Mouse (Mus musculus): ENCODE data around the gene Zfp523. TPM values are rescaled to one million over a fixed set of nuclear protein-coding genes. Genes with fewer than 3 reads are reported as not detected.
A peak's percentile ranks its signal among the peaks of the same experiment; 100 is the strongest.

Gene Zfp523
- total and polyA plus RNA-seq, 3 experiments = 29.5 to 53.0 TPM; not detected in 1

GRCm38 (mm10) chr17:28161310-28161881 lies 15.5 kb upstream of the Zfp523 start:
- Histone ChIP-seq H3K27ac (ENCODE audit: control insufficient read depth, low read depth, low read length) (no peak overlapping the region), H3K9ac (ENCODE audit: control insufficient read depth, low read depth, low read length, poor library complexity, severe bottlenecking) (no peak overlapping the region), H3K4me1 (ENCODE audit: control insufficient read depth in 1 of 2, insufficient read depth in 2 of 2, low read length in 2 of 2) (no peaks in the 10 kb centered on the region), H3K9me3 (replicated peaks; ENCODE audit: insufficient read depth, low read length) (no peaks in the 10 kb centered on the region), H3K27me3 (ENCODE audit: control insufficient read depth in 1 of 2, insufficient read depth in 2 of 2, low read length in 2 of 2) (peaks cover 0 to 6% of the 10 kb centered on the region in 2 experiments; a peak in 3 of 4 replicates), H3K79me2 (ENCODE audit: control insufficient read depth, insufficient read depth, low read length, poor library complexity) (no peaks in the 10 kb centered on the region), H3K4me3 (ENCODE audit: control insufficient read depth in 1 of 2, insufficient read depth in 1 of 2, low read depth in 2 of 2, low read length in 2 of 2) (no peak overlapping the region), H3K36me3 (ENCODE audit: control insufficient read depth in 1 of 2, insufficient read depth in 2 of 2, low read length in 2 of 2) (no peaks in the 10 kb centered on the region)
- no peak for DNase-seq (ENCODE audit: low read depth, low spot score)
- TF ChIP-seq MAZ (IDR thresholded peaks at IDR 0.05; ENCODE audit: low read depth, low read length) (no peak), NELFE (IDR thresholded peaks at IDR 0.05; ENCODE audit: low read depth, low read length) (no peak), TBP (IDR thresholded peaks at IDR 0.05; ENCODE audit: low read depth, low read length) (no peak), ZNF384 (IDR thresholded peaks at IDR 0.05; ENCODE audit: low read depth, low read length) (no peak), JUND (IDR thresholded peaks at IDR 0.05; ENCODE audit: low read depth, low read length) (no peak), USF1 (IDR thresholded peaks at IDR 0.05; ENCODE audit: low read depth, low read length) (no peak), USF2 (IDR thresholded peaks at IDR 0.05; ENCODE audit: borderline replicate concordance in 1 of 2, insufficient read depth in 1 of 2, low read depth in 1 of 2, low read length in 2 of 2) (no peak), ZKSCAN1 (IDR thresholded peaks at IDR 0.05; ENCODE audit: low read depth, low read length) (no peak), ETS1 (IDR thresholded peaks at IDR 0.05; ENCODE audit: low read depth, low read length) (no peak), RAD21 (IDR thresholded peaks at IDR 0.05; ENCODE audit: low read depth, low read length) (no peak), CTCF (IDR thresholded peaks at IDR 0.05 in 2 of 3, conservative IDR thresholded peaks at IDR 0.05 in 1 of 3; ENCODE audit: control insufficient read depth in 1 of 3, insufficient read depth in 1 of 3, low read depth in 2 of 3, low read length in 3 of 3, poor library complexity in 1 of 3, severe bottlenecking in 1 of 3) (no peak), CHD2 (IDR thresholded peaks at IDR 0.05; ENCODE audit: low read length) (no peak), BHLHE40 (IDR thresholded peaks at IDR 0.05; ENCODE audit: borderline replicate concordance, low read depth, low read length) (no peak), POLR2AphosphoS5 (IDR thresholded peaks at IDR 0.05; ENCODE audit: borderline replicate concordance, low read depth, low read length) (no peak)

- DNase-seq (ENCODE audit: low read depth, low spot score) = peak; percentile 75
- Histone ChIP-seq H3K27me3 (ENCODE audit: control insufficient read depth in 1 of 2, insufficient read depth in 2 of 2, low read length in 2 of 2) (peaks cover 0 to 6% of the 10 kb centered on the region in 2 experiments; a peak in 3 of 4 replicates), H3K9ac (ENCODE audit: control insufficient read depth, low read depth, low read length, poor library complexity, severe bottlenecking) (no peak overlapping the region), H3K9me3 (replicated peaks; ENCODE audit: insufficient read depth, low read length) (no peaks in the 10 kb centered on the region), H3K4me1 (ENCODE audit: control insufficient read depth in 1 of 2, insufficient read depth in 2 of 2, low read length in 2 of 2) (no peaks in the 10 kb centered on the region), H3K79me2 (ENCODE audit: control insufficient read depth, insufficient read depth, low read length, poor library complexity) (no peaks in the 10 kb centered on the region), H3K27ac (ENCODE audit: control insufficient read depth, low read depth, low read length) (no peak overlapping the region), H3K36me3 (ENCODE audit: control insufficient read depth in 1 of 2, insufficient read depth in 2 of 2, low read length in 2 of 2) (no peaks in the 10 kb centered on the region), H3K4me3 (ENCODE audit: control insufficient read depth in 1 of 2, insufficient read depth in 1 of 2, low read depth in 2 of 2, low read length in 2 of 2) (no peak overlapping the region)
- TF ChIP-seq RAD21 (IDR thresholded peaks at IDR 0.05; ENCODE audit: low read depth, low read length) (peak; percentile 92), ZC3H11A (IDR thresholded peaks at IDR 0.05; ENCODE audit: low read depth, low read length) (peak; percentile 71), CTCF (IDR thresholded peaks at IDR 0.05 in 2 of 3, conservative IDR thresholded peaks at IDR 0.05 in 1 of 3; ENCODE audit: control insufficient read depth in 1 of 3, insufficient read depth in 1 of 3, low read depth in 2 of 3, low read length in 3 of 3, poor library complexity in 1 of 3, severe bottlenecking in 1 of 3) (peak; percentile 82 to 98 (median 95)), SMC3 (IDR thresholded peaks at IDR 0.05; ENCODE audit: low read depth, low read length) (peak; percentile 83), USF1 (IDR thresholded peaks at IDR 0.05; ENCODE audit: low read depth, low read length) (no peak)
These were observed 13.3 kb upstream of the Zfp523 start for GRCm38 (mm10) chr17:28163666-28164065.
